Mouse (Mus musculus) C2C12 (cell line): ENCODE results near the gene Snrpd3. TPM values are rescaled to one million over a fixed set of nuclear protein-coding genes. Genes with fewer than 3 reads are reported as not detected.

Source experiments
- H3K27me3 ChIP-seq: one replicate; pipeline ENCODE4 v1.6.1; 2011; ENCODE audit not compliant: control insufficient read depth, insufficient read depth, insufficient read length
- H3K36me3 ChIP-seq: one replicate; pipeline ENCODE4 v1.6.1; 2011; ENCODE audit not compliant: control insufficient read depth, insufficient read depth
- H3K4me3 ChIP-seq: one replicate; pipeline ENCODE4 v1.5.1; 2011; ENCODE audit warnings: mild to moderate bottlenecking, control low read depth; ENCODE audit not compliant: poor library complexity, insufficient read depth, severe bottlenecking
- H3K79me2 ChIP-seq: one replicate; pipeline ENCODE4 v1.6.1; 2011; ENCODE audit not compliant: control insufficient read depth, insufficient read depth
- H3K79me3 ChIP-seq: one replicate; pipeline ENCODE4 v1.6.1; 2011; ENCODE audit warnings: low read depth, control low read depth
- H3ac ChIP-seq: one replicate; pipeline ENCODE3; 2011; ENCODE audit warnings: low read depth; ENCODE audit not compliant: control insufficient read depth, insufficient read length
- CEBPB ChIP-seq: IDR thresholded peaks from one replicate; pipeline ENCODE4 v1.6.1; 2011; ENCODE audit warnings: low read depth, mild to moderate bottlenecking, control low read depth, moderate library complexity
- CTCF ChIP-seq: IDR thresholded peaks from one replicate; pipeline ENCODE4 v1.5.1; 2011; ENCODE audit not compliant: control insufficient read depth, insufficient read depth, insufficient read length
- FOSL1 ChIP-seq: IDR thresholded peaks from one replicate; pipeline ENCODE4 v1.8.0; 2011; ENCODE audit warnings: mild to moderate bottlenecking, low read length; ENCODE audit not compliant: poor library complexity, insufficient read depth, severe bottlenecking
- MAX ChIP-seq: IDR thresholded peaks from one replicate; pipeline ENCODE4 v1.6.1; 2011; ENCODE audit warnings: mild to moderate bottlenecking, control low read depth
- MYOD1 ChIP-seq: IDR thresholded peaks from one replicate; pipeline ENCODE4 v1.6.1; 2011; ENCODE audit warnings: low read depth; ENCODE audit not compliant: control insufficient read depth, insufficient read length
- MYOG ChIP-seq: IDR thresholded peaks from one replicate; pipeline ENCODE4 v1.6.1; 2011; ENCODE audit not compliant: control insufficient read depth, insufficient read length; ENCODE audit errors: extremely low read depth
- USF1 ChIP-seq: IDR thresholded peaks from one replicate; pipeline ENCODE4 v1.6.1; 2011; ENCODE audit warnings: low read depth, mild to moderate bottlenecking, control low read depth, moderate library complexity
- polyA plus RNA-seq: library from polyadenylated mRNA; unstranded; fragments of >200 nt; fragmentation: generic; extraction: Trizol; gene quantifications from one replicate; pipeline ENCODE4 v1.2.1, GENCODE M21; 2012; ENCODE audit warnings: missing spikeins

Snrpd3 gene
- polyA plus RNA-seq, 1 experiment, result 358 TPM

- TF ChIP-seq MYOD1, result no peak
- TF ChIP-seq USF1, result no peak
- no peak for TF ChIP-seq MYOG
- no peak for TF ChIP-seq CEBPB
- Histone ChIP-seq H3K79me2 (no peaks in the 10 kb centered on the region), H3K36me3 (no peaks in the 10 kb centered on the region), H3K27me3 (peaks cover 11% of the 10 kb centered on the region), H3K79me3 (no peaks in the 10 kb centered on the region), H3K4me3 (no peak overlapping the region), H3ac (no peak overlapping the region)
These were observed 51.5 kb downstream of the Snrpd3 start for GRCm38 (mm10) chr10:75568851-75569250.

GRCm38 (mm10) chr10:75570981-75571657 is 53.8 kb downstream of the Snrpd3 start:
- Histone ChIP-seq H3K27me3 (peaks cover 16% of the 10 kb centered on the region), H3K79me3 (no peaks in the 10 kb centered on the region), H3ac (no peak overlapping the region), H3K79me2 (no peaks in the 10 kb centered on the region), H3K4me3 (no peak overlapping the region), H3K36me3 (no peaks in the 10 kb centered on the region)
- TF ChIP-seq MYOD1 (no peak), FOSL1 (no peak), USF1 (no peak)

DNA sequence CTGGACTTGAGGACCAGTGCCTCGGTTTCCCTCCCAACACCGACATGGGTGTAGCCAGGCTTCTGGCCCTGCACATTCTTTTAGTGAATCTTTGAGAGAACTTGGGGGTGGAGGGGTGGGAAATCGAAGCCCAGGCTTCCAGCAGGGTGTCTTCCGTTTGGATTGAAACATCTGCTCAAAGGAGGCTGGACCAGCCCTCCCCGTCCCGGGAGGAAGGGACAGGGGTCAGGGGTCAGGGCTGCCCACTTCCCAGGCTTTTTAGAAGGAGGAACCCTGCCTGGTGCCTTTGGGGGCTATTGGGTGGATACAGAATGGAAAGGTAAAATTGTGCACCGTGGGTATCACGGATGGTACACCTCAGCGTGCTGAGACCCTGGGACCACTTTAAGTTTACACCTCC is 54.6 kb downstream of the Snrpd3 start:
- Histone ChIP-seq H3ac (no peak overlapping the region), H3K79me3 (no peaks in the 10 kb centered on the region), H3K27me3 (peaks cover 16% of the 10 kb centered on the region), H3K36me3 (no peaks in the 10 kb centered on the region), H3K4me3 (no peak overlapping the region), H3K79me2 (no peaks in the 10 kb centered on the region)
- no peak for TF ChIP-seq FOSL1
- no peak for TF ChIP-seq MYOG
- no peak for TF ChIP-seq USF1
- TF ChIP-seq MAX, result no peak
- TF ChIP-seq CTCF, result no peak
- no peak for TF ChIP-seq CEBPB
- TF ChIP-seq MYOD1, result no peak

GRCm38 (mm10) chr10:75573181-75573580 is 55.8 kb downstream of the Snrpd3 start:
- H3K79me2 ChIP-seq, result no peaks in the 10 kb centered on the region
- H3K36me3 ChIP-seq, result no peaks in the 10 kb centered on the region
- H3K4me3 ChIP-seq, result no peak overlapping the region
- TF ChIP-seq FOSL1, result no peak
- TF ChIP-seq CEBPB, result no peak
- no peak for TF ChIP-seq MYOD1
- TF ChIP-seq MYOG, result no peak
- no peak for TF ChIP-seq CTCF
- no peak for TF ChIP-seq MAX
- no peak for TF ChIP-seq USF1
- H3K27me3 ChIP-seq, result peaks cover 23% of the 10 kb centered on the region
- no peaks in the 10 kb centered on the region for H3K79me3 ChIP-seq
- no peak overlapping the region for H3ac ChIP-seq

GRCm38 (mm10) chr10:75573965-75574364 is 56.6 kb downstream of the Snrpd3 start:
- Histone ChIP-seq H3K79me3 (no peaks in the 10 kb centered on the region), H3K79me2 (no peaks in the 10 kb centered on the region), H3K27me3 (peaks cover 27% of the 10 kb centered on the region), H3ac (no peak overlapping the region), H3K4me3 (no peak overlapping the region), H3K36me3 (no peaks in the 10 kb centered on the region)
- TF ChIP-seq MYOG (no peak), CEBPB (no peak), FOSL1 (no peak), USF1 (no peak), MYOD1 (no peak), CTCF (no peak), MAX (no peak)

- Histone ChIP-seq H3K4me3 (no peak overlapping the region), H3ac (no peak overlapping the region), H3K79me3 (no peaks in the 10 kb centered on the region), H3K36me3 (no peaks in the 10 kb centered on the region), H3K79me2 (no peaks in the 10 kb centered on the region), H3K27me3 (peaks cover 29% of the 10 kb centered on the region)
- TF ChIP-seq USF1, result no peak
- TF ChIP-seq CTCF, result no peak
- no peak for TF ChIP-seq FOSL1
- no peak for TF ChIP-seq MAX
- TF ChIP-seq MYOD1, result no peak
- no peak for TF ChIP-seq CEBPB
- TF ChIP-seq MYOG, result no peak
These were observed 61.8 kb downstream of the Snrpd3 start for GRCm38 (mm10) chr10:75579129-75579528.
